Mouse (Mus musculus) kidney, embryonic 14.5 days (tissue): Measurements from ENCODE around the gene Mnd1. TPM values are rescaled to one million over a fixed set of nuclear protein-coding genes. Genes with fewer than 3 reads are reported as not detected.

Experiments used
- ATAC-seq: fragments of 200-750 bp; cut with Nextera tagmentation; 2 replicates; pipeline ENCODE4 v1.8.0; 2017; ENCODE audit warnings: moderate number of reproducible peaks, mild to moderate bottlenecking, moderate TSS enrichment, moderate library complexity; ENCODE audit not compliant: low FRiP score, low TSS enrichment
- H3K27ac ChIP-seq: fragments of 300-500 bp; sonication (generic); 2 replicates; pipeline ENCODE4 v1.5.1; 2014; ENCODE audit warnings: low read depth, mild to moderate bottlenecking, low read length, moderate library complexity, mixed read lengths
- H3K27me3 ChIP-seq: fragments of 300-500 bp; sonication (generic); 2 replicates; pipeline ENCODE4 v1.6.1; 2014; ENCODE audit warnings: mild to moderate bottlenecking, low read length; ENCODE audit not compliant: control insufficient read depth, insufficient read depth
- H3K36me3 ChIP-seq: fragments of 300-500 bp; sonication (generic); 2 replicates; pipeline ENCODE4 v1.6.1; 2014; ENCODE audit warnings: low read length, mixed read lengths; ENCODE audit not compliant: control insufficient read depth, insufficient read depth
- H3K4me1 ChIP-seq: fragments of 300-500 bp; sonication (generic); 2 replicates; pipeline ENCODE4 v1.6.1; 2014; ENCODE audit warnings: low read length, mixed read lengths; ENCODE audit not compliant: control insufficient read depth, insufficient read depth
- H3K4me2 ChIP-seq: fragments of 300-500 bp; sonication (generic); replicated peaks from 2 replicates; pipeline ENCODE4 v1.6.1; 2014; ENCODE audit warnings: low read depth, mild to moderate bottlenecking, low read length
- H3K4me3 ChIP-seq: fragments of 300-500 bp; sonication (generic); 2 replicates; pipeline ENCODE4 v1.5.1; 2014; ENCODE audit warnings: mild to moderate bottlenecking, low read length
- H3K9ac ChIP-seq: fragments of 300-500 bp; sonication (generic); 2 replicates; pipeline ENCODE4 v1.6.1; 2014; ENCODE audit warnings: low read depth, mild to moderate bottlenecking, low read length, moderate library complexity
- H3K9me3 ChIP-seq: fragments of 300-500 bp; sonication (generic); 2 replicates; pipeline ENCODE4 v1.6.1; 2016; ENCODE audit warnings: low read length; ENCODE audit not compliant: control insufficient read depth
- WGBS: fragments of 180-500 bp; shearing (Covaris S2); extraction: QIAGEN DNeasy Blood & Tissue Kit; methylation state at CpG from one replicate; pipeline ENCODE4 v1.1.7; 2014; 5-methylcytosine and 5-hydroxymethylcytosine counted together
- polyA plus RNA-seq: library from polyadenylated mRNA; unstranded; fragments of >200 nt; fragmentation: Nextera tagmentation; extraction: Ambion mirVana; gene quantifications from 2 replicates; pipeline ENCODE4 v1.2.1, GENCODE M21; 2014

Gene Mnd1
- polyA plus RNA-seq, 1 experiment from 2014 or later: 19.9 TPM

DNA sequence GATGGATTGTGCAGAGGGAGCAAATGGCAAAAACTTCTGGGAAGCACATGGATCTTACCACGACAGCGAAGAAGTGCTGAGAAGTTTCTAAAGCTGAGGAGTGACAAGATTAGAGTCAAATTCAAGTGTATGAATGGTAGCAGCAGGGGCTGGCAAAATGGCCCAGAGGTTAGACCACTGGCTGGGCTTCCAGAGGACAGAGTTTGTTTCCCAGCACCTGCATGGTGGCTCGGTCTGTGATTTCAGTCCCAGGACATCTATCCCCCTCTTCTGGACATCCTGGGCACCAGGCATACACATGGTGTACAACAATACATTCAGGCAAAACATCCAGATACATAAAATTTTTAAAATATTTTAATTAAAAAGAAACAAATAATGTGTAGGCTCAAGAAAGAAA lies 5.8 kb downstream of the Mnd1 start:
- Histone ChIP-seq H3K9me3 (peaks cover 4% of the 10 kb centered on the region; the same call in 1 of the 2 replicates), H3K4me2 (no peak overlapping the region), H3K27me3 (no peaks in the 10 kb centered on the region), H3K4me3 (no peak overlapping the region), H3K27ac (no peak overlapping the region), H3K9ac (no peak overlapping the region), H3K4me1 (peaks cover 3% of the 10 kb centered on the region; the same call in 1 of the 2 replicates), H3K36me3 (no peaks in the 10 kb centered on the region)
- no peak for ATAC-seq
- WGBS: 97% methylated on average over 3 of the region's 3 CpGs

DNA sequence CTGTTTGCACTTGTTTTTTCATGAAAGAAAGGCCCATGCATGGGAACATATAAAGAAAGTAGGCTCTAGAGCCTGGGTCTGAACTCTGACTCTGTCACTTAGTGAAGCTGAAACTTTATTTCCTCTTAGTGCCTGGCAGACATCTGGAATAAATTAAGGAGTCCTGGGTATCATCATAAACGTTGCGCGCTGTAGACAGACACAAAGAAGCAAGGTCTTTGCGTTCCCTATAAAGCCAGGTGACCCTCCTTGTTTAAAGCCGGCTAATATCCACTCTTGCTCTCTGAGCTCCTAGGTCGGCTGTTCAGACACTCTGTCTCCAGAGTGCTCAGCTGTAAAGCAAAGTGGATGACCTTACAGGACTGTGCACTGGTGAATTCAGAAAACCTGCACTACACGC lies 14.6 kb downstream of the Mnd1 start:
- Histone ChIP-seq H3K36me3 (no peaks in the 10 kb centered on the region), H3K27me3 (no peaks in the 10 kb centered on the region), H3K4me1 (no peaks in the 10 kb centered on the region), H3K4me2 (no peak overlapping the region), H3K4me3 (no peak overlapping the region), H3K9me3 (no peaks in the 10 kb centered on the region), H3K27ac (no peak overlapping the region), H3K9ac (no peak overlapping the region)
- 54% methylated on average over 7 of the region's 7 CpGs for WGBS
- no peak for ATAC-seq

DNA sequence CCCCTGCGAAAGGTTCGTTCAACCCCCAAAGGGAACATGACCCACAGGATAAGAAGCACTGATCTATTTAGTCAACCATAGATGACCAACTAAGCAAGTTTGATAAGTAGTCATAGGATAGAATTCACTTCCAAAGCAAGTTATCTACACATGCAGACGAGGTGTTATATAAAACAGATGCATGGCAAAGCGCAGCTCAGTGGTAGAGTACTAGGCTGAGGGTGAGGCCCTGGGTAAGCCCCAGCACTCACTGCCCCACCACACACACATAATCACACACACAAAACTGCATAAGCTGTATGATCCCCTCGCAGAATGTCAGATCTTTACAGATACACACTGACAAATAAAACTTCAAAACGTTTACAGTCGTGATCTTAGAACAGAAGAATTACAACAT lies 19.1 kb downstream of the Mnd1 start:
- Histone ChIP-seq H3K4me1 (no peaks in the 10 kb centered on the region), H3K9me3 (no peaks in the 10 kb centered on the region), H3K4me2 (no peak overlapping the region), H3K4me3 (no peak overlapping the region), H3K27ac (no peak overlapping the region), H3K9ac (no peak overlapping the region), H3K27me3 (no peaks in the 10 kb centered on the region), H3K36me3 (no peaks in the 10 kb centered on the region)
- no peak for ATAC-seq
- WGBS: 85% methylated on average over 7 of the region's 7 CpGs

DNA sequence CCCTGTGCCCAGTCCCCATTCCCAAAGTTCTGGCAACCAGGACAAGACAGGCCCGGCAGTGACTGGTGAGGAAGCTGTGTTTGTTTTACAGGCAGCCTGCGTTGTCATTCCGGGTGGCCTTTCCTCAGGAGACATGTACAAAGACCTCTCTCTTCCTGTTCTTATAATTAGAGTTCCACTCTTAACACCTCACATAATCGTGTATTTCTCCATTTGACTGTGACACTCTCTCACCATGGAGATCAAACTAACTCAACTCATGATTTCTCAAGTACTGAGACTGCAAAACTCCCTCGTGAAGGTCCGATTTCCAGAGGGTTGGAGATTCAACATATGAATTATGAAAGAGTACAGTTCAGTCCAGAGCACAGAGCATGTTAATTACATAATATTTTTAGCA lies 19.7 kb downstream of the Mnd1 start:
- H3K4me3 ChIP-seq: no peak overlapping the region
- ATAC-seq: no peak
- H3K9me3 ChIP-seq: no peaks in the 10 kb centered on the region
- no peak overlapping the region for H3K4me2 ChIP-seq
- no peak overlapping the region for H3K27ac ChIP-seq
- H3K4me1 ChIP-seq: no peaks in the 10 kb centered on the region
- H3K27me3 ChIP-seq: no peaks in the 10 kb centered on the region
- no peaks in the 10 kb centered on the region for H3K36me3 ChIP-seq
- WGBS: 61% methylated on average over 6 of the region's 6 CpGs
- H3K9ac ChIP-seq: no peak overlapping the region

DNA sequence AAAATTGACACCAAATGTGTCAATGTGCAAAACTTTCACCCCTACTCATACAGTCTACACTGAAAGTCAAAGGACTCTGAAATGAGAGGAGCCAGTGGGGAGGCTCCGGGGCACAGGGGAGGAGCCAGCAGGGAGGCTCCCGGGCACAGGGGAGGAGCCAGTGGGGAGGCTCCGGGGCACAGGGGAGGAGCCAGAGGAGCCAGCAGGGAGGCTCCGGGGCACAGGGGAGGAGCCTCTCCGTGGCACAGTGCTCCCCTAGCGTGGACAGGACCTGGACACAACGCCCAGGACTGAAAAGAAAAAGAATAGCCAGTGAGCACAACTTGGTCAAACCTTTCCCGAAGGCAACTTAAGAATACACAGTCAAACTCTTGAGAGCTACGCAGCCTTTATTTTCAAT lies 20.2 kb downstream of the Mnd1 start:
- ATAC-seq: peak; percentile 69; the same call in 1 of the 2 replicates
- no peaks in the 10 kb centered on the region for H3K9me3 ChIP-seq
- H3K9ac ChIP-seq: no peak overlapping the region
- H3K27ac ChIP-seq: no peak overlapping the region
- H3K4me2 ChIP-seq: 0 out of 2 replicates have a peak overlapping the region, but pooled peaks have one; percentile 4
- no peaks in the 10 kb centered on the region for H3K4me1 ChIP-seq
- no peak overlapping the region for H3K4me3 ChIP-seq
- H3K36me3 ChIP-seq: no peaks in the 10 kb centered on the region
- WGBS: 35% methylated on average over 9 of the region's 9 CpGs
- no peaks in the 10 kb centered on the region for H3K27me3 ChIP-seq

DNA sequence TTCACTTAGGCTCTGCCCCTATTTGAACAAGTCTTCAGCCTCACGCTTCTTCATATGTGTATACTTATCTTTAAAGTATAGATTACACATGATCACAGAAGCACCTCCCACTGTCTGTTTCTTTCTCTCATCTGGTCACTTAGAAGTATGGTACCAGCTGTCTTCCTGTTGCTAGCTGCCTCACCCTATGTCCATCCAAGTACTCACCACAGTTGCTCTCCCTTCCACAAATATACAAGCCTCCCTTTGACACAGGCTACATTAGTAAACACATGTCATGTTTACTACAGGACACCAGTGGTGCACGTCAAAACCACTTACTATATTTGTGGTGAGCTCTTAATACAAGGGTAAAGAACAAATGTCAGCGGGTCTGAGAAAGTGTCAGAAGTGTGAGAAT lies 24.2 kb downstream of the Mnd1 start:
- Histone ChIP-seq H3K27ac (no peak overlapping the region), H3K4me2 (no peak overlapping the region), H3K9ac (no peak overlapping the region), H3K27me3 (no peaks in the 10 kb centered on the region), H3K4me1 (peaks cover 7% of the 10 kb centered on the region; the same call in 1 of the 2 replicates), H3K36me3 (no peaks in the 10 kb centered on the region), H3K4me3 (no peak overlapping the region), H3K9me3 (no peaks in the 10 kb centered on the region)
- WGBS: 86% methylated on average over 3 of the region's 3 CpGs
- no peak for ATAC-seq

DNA sequence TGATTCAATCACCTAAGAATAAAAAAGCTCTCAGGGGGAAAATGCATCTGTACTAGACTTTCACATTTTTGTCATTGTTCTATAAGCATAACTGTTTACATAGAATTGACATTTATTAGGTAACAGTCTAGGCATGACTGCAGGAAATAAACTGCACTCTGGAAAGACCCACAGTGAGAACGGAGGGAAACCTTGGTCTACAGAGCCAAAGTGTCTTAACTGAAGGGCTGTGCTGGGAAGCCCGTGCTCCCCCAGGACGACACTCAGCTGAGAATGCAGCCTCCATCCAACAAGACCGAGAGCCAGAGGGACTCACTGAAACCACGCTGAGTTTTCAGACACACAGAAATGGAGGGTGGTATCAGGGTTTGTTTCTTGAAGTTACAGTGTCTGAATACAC lies 24.8 kb downstream of the Mnd1 start:
- 73% methylated on average over 5 of the region's 5 CpGs for WGBS
- Histone ChIP-seq H3K4me3 (no peak overlapping the region), H3K9ac (no peak overlapping the region), H3K9me3 (no peaks in the 10 kb centered on the region), H3K27ac (no peak overlapping the region), H3K27me3 (no peaks in the 10 kb centered on the region), H3K36me3 (no peaks in the 10 kb centered on the region), H3K4me1 (peaks cover 7% of the 10 kb centered on the region; the same call in 1 of the 2 replicates), H3K4me2 (no peak overlapping the region)
- no peak for ATAC-seq

DNA sequence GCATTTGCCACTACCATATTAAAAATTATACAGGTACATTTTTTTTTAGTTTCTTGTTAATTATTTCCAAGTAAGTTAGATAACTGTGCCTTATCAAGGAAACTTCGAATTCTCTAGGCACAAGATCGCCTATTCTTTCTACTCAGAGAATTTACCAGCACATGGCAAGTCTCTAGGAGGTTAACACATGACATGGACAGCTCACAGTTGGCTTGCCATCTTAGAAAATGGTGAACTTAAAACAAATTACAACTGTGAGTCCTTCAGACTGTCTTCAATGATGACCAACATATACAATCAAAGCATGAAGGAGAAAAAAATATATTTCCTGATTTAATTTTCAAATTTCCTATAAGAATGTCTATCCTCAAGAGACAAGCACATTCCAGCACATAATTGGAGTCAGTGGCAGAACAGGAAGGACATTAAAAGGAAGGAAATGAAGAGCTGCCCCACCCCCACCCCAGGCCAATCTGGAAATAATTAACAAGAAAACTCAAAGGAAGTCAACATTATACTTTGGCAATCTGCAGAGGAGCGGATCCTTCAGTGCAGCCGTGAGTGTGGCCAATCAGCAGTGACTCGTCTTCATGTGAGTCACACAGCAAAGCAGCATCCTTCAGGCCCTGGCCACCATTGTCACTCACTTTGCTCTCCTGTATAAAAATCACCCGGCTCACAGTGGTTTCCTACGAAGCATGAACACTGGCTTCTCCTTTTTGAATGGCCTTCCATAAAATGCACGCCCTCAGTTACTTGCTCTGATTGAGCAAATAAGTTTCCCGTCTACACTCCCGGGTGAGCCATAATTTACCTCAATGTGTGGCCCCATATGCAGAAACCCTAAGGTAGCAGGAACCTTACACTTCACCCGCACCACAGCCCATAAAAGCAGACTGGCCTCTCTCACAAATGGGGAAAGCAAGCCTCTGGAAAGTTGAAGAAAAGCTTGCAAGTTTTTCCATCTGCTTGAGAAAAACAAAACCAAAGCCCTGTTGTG lies 26.4 kb downstream of the Mnd1 start:
- H3K36me3 ChIP-seq: no peaks in the 10 kb centered on the region
- peaks cover 7% of the 10 kb centered on the region; the same call in 1 of the 2 replicates for H3K4me1 ChIP-seq
- H3K27ac ChIP-seq: peak overlapping the region; percentile 62; the same call in 1 of the 2 replicates
- H3K9me3 ChIP-seq: no peaks in the 10 kb centered on the region
- no peak overlapping the region for H3K4me2 ChIP-seq
- no peaks in the 10 kb centered on the region for H3K27me3 ChIP-seq
- H3K9ac ChIP-seq: no peak overlapping the region
- no peak overlapping the region for H3K4me3 ChIP-seq
- WGBS: 26% methylated on average over 11 of the region's 11 CpGs
- ATAC-seq: peak; percentile 62; the same call in 1 of the 2 replicates

DNA sequence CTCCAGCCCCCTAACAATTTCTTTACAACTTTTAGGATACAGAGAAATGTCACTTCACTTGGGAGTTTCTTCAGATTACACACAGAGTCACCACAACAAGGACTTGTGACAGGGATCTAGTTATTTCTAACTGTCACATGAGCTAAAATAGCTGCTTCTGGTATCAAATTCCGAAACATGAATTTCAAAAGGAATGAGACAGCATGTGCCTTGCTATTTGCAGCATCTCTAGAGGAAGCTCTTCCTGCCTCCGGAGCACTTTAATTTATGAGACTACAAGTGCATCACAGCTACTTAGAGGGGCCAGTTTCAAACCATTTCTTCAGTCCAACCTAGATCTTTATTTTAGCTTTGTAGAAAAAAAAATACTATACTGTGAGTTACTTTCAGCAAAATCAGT lies 28.2 kb downstream of the Mnd1 start:
- Histone ChIP-seq H3K9ac (no peak overlapping the region), H3K4me3 (no peak overlapping the region), H3K4me1 (peaks cover 7% of the 10 kb centered on the region; the same call in 1 of the 2 replicates), H3K36me3 (no peaks in the 10 kb centered on the region), H3K9me3 (no peaks in the 10 kb centered on the region), H3K27ac (no peak overlapping the region), H3K27me3 (no peaks in the 10 kb centered on the region), H3K4me2 (no peak overlapping the region)
- ATAC-seq: no peak
- whole genome bisulfite sequencing: 67% methylated on average over 2 of the region's 2 CpGs
